Mouse (Mus musculus): ENCODE measurements at regions not wholly inside any gene's neighbourhood (a gene's known extent, or its start where the extent isn't known, plus 50 kb on each side); places are given as distances from the start of the nearest gene placed in this dataset.

DNA sequence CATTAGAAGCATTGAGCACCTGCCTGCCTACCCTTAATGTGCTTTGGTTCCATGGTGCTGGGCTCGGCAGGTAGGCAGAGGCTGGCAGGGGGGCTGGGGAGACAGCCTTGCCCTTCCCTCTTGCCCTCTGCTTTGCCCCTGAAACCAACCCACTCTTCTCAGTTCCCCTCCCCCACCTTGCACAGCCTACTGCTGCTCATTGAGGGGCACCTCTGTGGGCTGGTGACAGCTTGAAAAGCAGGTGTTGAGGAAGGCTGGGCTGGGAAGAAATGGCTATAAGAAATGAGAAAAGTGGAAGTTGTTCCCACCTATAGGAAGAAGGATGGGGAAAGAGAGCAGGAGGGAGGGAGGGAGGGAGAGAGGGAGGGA lies 167.7 kb upstream of the Sdk2 start:
- no peaks in the 10 kb centered on the region for H3K9me3 ChIP-seq (ENCODE audit: control insufficient read depth, low read length)
- H3K4me3 ChIP-seq (replicated peaks; ENCODE audit: low read length), result no peak overlapping the region
- peak overlapping the region; percentile 25 for H3K27ac ChIP-seq (ENCODE audit: low read length)
- H3K9ac ChIP-seq (replicated peaks; ENCODE audit: low read depth, low read length), result no peak overlapping the region
- peaks cover 26% of the 10 kb centered on the region for H3K4me1 ChIP-seq (replicated peaks; ENCODE audit: control insufficient read depth, insufficient read depth, low read length)
- 16% methylated on average over 1 of the region's 1 CpGs for WGBS
- peak; percentile 30; the same call in 1 of the 2 replicates for ATAC-seq
- no peaks in the 10 kb centered on the region for H3K36me3 ChIP-seq (ENCODE audit: control insufficient read depth, insufficient read depth)
- peak overlapping the region; percentile 27 for H3K4me2 ChIP-seq (ENCODE audit: low read length)
- no peaks in the 10 kb centered on the region for H3K27me3 ChIP-seq (replicated peaks; ENCODE audit: control insufficient read depth, insufficient read depth, low read length)

DNA sequence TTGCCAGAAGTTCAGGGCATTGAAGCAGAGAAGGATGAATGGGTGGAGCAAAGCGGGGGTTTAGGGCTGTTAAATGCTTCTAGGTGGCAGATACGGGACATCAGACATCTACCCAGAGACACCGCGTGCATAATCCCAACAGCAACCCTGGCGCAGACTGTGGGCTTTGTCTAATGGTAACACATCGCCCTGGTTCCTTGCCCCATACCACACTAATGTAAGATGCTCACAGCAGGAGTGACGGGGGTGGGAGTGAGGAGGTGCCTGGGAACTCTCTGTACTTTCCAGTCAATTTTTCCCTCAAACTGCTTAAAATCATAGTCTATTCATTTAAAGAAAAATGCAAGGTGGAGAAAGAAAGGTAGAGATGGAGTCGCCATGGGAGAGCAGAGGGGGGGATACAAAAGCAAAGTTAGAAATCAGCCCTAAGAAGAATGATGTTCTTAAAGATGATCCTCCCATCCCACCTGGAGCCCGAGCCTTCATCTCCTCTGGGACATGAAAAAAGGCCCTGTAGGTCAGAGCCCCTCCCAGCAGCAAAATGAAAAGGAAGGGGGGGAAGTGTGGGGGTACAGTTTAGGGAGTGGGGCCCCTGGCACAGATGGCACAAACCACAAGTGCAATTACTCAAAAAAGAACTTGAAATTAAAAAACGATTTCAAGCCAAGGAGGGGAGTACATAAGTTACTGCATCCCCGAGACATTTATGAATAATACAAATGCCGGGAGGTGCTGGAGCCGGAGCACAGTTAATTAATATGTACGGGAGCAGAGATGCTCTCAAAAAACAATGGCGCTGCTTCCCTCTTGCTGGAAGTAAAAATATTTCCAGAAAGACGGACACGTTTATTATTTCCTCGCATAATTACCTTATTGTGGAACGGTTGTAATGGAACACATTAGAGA lies 167.0 kb upstream of the Sdk2 start:
- no peaks in the 10 kb centered on the region for H3K36me3 ChIP-seq (ENCODE audit: control insufficient read depth, insufficient read depth)
- peak overlapping the region; percentile 25 for H3K27ac ChIP-seq (ENCODE audit: low read length)
- no peaks in the 10 kb centered on the region for H3K9me3 ChIP-seq (ENCODE audit: control insufficient read depth, low read length)
- H3K4me1 ChIP-seq (replicated peaks; ENCODE audit: control insufficient read depth, insufficient read depth, low read length), result peaks cover 20% of the 10 kb centered on the region
- ATAC-seq, result peak; percentile 19; the same call in 1 of the 2 replicates
- H3K9ac ChIP-seq (replicated peaks; ENCODE audit: low read depth, low read length), result no peak overlapping the region
- H3K4me3 ChIP-seq (replicated peaks; ENCODE audit: low read length), result no peak overlapping the region
- H3K4me2 ChIP-seq (ENCODE audit: low read length), result peak overlapping the region; percentile 27
- 47% methylated on average over 19 of the region's 19 CpGs for WGBS
- no peaks in the 10 kb centered on the region for H3K27me3 ChIP-seq (replicated peaks; ENCODE audit: control insufficient read depth, insufficient read depth, low read length)

DNA sequence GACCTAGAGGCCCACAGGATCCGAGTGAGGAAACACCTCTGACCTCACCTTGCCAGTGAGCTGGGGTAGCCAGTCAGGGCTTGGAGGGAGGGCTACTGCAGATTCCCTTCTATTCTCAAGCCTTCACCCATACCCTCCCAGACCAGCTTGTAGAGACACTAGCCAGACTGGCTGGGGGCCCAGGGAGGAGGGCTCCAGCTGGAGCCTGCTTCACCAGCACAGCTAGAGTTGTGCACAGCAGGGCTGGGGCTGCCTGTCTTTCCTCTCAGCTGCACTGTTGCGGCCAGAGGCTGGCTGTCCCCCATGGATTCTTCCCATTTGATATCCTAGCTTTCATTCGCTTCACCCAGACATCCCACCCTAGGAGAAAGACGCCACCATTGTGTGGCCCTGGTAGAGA lies 165.0 kb upstream of the Sdk2 start:
- Histone ChIP-seq H3K27me3 (replicated peaks; ENCODE audit: control insufficient read depth, insufficient read depth, low read length) (no peaks in the 10 kb centered on the region), H3K4me3 (replicated peaks; ENCODE audit: low read length) (no peak overlapping the region), H3K9ac (replicated peaks; ENCODE audit: low read depth, low read length) (no peak overlapping the region), H3K27ac (ENCODE audit: low read length) (no peak overlapping the region), H3K4me2 (ENCODE audit: low read length) (no peak overlapping the region), H3K4me1 (replicated peaks; ENCODE audit: control insufficient read depth, insufficient read depth, low read length) (peaks cover 16% of the 10 kb centered on the region), H3K36me3 (ENCODE audit: control insufficient read depth, insufficient read depth) (no peaks in the 10 kb centered on the region), H3K9me3 (ENCODE audit: control insufficient read depth, low read length) (no peaks in the 10 kb centered on the region)
- ATAC-seq, result peak; percentile 33; the same call in 1 of the 2 replicates
- 70% methylated on average over 4 of the region's 4 CpGs for WGBS

DNA sequence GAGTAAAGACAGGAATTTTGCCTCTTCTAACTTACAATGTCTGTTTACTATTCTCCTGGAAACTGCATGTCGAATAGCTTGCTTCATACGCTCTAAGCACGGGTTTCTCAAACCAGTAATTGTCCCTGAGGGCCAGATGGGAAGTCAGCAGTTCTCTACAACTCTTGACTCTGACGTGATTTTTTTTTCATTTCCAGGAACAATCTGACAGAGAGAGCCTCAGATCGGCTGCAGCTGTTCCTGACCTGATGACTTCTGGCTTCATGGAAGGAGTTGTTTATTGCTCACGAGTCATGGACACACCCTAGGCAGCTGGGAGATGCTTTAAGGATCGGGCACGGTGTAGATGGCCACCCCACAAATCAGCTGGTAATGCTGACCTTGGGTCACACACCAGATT lies 162.9 kb upstream of the Sdk2 start:
- Histone ChIP-seq H3K36me3 (ENCODE audit: control insufficient read depth, insufficient read depth) (no peaks in the 10 kb centered on the region), H3K9ac (replicated peaks; ENCODE audit: low read depth, low read length) (no peak overlapping the region), H3K27ac (ENCODE audit: low read length) (no peak overlapping the region), H3K27me3 (replicated peaks; ENCODE audit: control insufficient read depth, insufficient read depth, low read length) (no peaks in the 10 kb centered on the region), H3K4me3 (replicated peaks; ENCODE audit: low read length) (no peak overlapping the region), H3K9me3 (ENCODE audit: control insufficient read depth, low read length) (no peaks in the 10 kb centered on the region), H3K4me1 (replicated peaks; ENCODE audit: control insufficient read depth, insufficient read depth, low read length) (peaks cover 16% of the 10 kb centered on the region), H3K4me2 (ENCODE audit: low read length) (no peak overlapping the region)
- ATAC-seq, result no peak
- WGBS, result 77% methylated on average over 8 of the region's 8 CpGs

DNA sequence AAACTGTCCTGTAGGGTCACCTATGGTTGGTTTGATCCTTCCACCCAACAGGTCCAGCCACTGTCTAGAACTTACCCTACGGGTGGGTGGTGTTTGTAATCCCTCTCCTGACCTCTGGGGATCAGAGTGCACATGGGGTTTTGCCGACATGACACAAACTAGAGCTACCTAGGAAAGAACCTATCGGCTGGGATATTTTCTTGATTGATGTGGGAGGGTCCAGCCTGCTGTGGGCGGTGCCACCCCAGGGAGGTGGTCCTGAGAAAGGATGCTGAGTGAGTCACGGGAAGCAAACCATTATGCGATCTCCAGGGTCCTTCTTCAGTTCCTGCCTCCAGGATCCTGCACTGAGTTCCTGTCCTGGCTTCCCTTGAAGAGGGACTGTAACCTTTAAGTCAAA lies 162.3 kb upstream of the Sdk2 start:
- H3K9ac ChIP-seq (replicated peaks; ENCODE audit: low read depth, low read length), result no peak overlapping the region
- no peaks in the 10 kb centered on the region for H3K9me3 ChIP-seq (ENCODE audit: control insufficient read depth, low read length)
- WGBS, result 88% methylated on average over 6 of the region's 6 CpGs
- H3K4me1 ChIP-seq (replicated peaks; ENCODE audit: control insufficient read depth, insufficient read depth, low read length), result peaks cover 10% of the 10 kb centered on the region
- no peak for ATAC-seq
- H3K4me3 ChIP-seq (replicated peaks; ENCODE audit: low read length), result no peak overlapping the region
- no peak overlapping the region for H3K4me2 ChIP-seq (ENCODE audit: low read length)
- H3K27me3 ChIP-seq (replicated peaks; ENCODE audit: control insufficient read depth, insufficient read depth, low read length), result no peaks in the 10 kb centered on the region
- no peaks in the 10 kb centered on the region for H3K36me3 ChIP-seq (ENCODE audit: control insufficient read depth, insufficient read depth)
- no peak overlapping the region for H3K27ac ChIP-seq (ENCODE audit: low read length)

DNA sequence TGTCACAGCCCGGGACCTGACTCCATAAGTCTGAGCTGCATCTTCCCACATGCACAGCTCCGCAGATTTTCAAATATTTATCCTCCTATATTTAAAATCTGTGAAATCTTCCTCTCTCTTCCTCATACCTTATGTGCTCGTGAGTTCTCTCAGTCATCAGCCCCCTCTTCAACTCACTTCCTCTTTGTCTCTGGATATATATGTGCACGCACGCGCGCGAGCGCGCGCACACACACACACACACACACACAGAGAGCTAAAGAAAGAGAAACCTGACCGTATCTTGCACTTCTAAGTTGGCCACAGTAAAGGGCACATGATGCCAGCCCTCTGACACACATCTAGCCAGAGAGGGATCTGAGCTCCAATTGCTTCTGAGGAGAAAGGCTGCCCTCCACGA lies 159.7 kb upstream of the Sdk2 start:
- no peak for ATAC-seq
- Histone ChIP-seq H3K4me3 (replicated peaks; ENCODE audit: low read length) (no peak overlapping the region), H3K27ac (ENCODE audit: low read length) (no peak overlapping the region), H3K9me3 (ENCODE audit: control insufficient read depth, low read length) (peaks cover 5% of the 10 kb centered on the region; the same call in 1 of the 2 replicates), H3K36me3 (ENCODE audit: control insufficient read depth, insufficient read depth) (no peaks in the 10 kb centered on the region), H3K4me2 (ENCODE audit: low read length) (no peak overlapping the region), H3K27me3 (replicated peaks; ENCODE audit: control insufficient read depth, insufficient read depth, low read length) (no peaks in the 10 kb centered on the region), H3K4me1 (replicated peaks; ENCODE audit: control insufficient read depth, insufficient read depth, low read length) (no peaks in the 10 kb centered on the region), H3K9ac (replicated peaks; ENCODE audit: low read depth, low read length) (no peak overlapping the region)
- 89% methylated on average over 13 of the region's 13 CpGs for WGBS

DNA sequence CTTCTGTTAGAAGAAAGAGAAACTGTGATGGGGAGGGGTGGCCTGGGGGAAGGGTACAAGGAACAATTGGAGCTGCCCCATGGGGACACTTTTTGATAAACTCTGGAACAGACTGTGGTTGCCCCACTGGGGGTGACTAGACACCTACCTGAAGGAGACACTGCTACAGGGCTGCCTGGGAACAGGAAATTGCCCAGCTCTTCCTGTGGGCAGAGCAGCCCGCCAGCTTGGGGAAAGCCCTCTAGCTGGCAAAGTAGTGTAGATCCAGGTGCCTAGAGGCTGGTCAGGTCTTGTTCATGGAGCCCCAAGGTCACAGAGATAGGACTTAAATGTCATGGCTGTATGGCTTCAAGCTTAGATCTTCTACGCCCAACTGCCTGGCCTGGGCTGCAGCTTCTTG lies 157.9 kb upstream of the Sdk2 start:
- no peak overlapping the region for H3K27ac ChIP-seq (ENCODE audit: low read length)
- H3K4me3 ChIP-seq (replicated peaks; ENCODE audit: low read length), result no peak overlapping the region
- H3K9ac ChIP-seq (replicated peaks; ENCODE audit: low read depth, low read length), result no peak overlapping the region
- WGBS, result 96% methylated on average over 2 of the region's 2 CpGs
- H3K27me3 ChIP-seq (replicated peaks; ENCODE audit: control insufficient read depth, insufficient read depth, low read length), result no peaks in the 10 kb centered on the region
- H3K9me3 ChIP-seq (ENCODE audit: control insufficient read depth, low read length), result peaks cover 5% of the 10 kb centered on the region; the same call in 1 of the 2 replicates
- no peaks in the 10 kb centered on the region for H3K4me1 ChIP-seq (replicated peaks; ENCODE audit: control insufficient read depth, insufficient read depth, low read length)
- no peak for ATAC-seq
- H3K36me3 ChIP-seq (ENCODE audit: control insufficient read depth, insufficient read depth), result no peaks in the 10 kb centered on the region
- no peak overlapping the region for H3K4me2 ChIP-seq (ENCODE audit: low read length)

DNA sequence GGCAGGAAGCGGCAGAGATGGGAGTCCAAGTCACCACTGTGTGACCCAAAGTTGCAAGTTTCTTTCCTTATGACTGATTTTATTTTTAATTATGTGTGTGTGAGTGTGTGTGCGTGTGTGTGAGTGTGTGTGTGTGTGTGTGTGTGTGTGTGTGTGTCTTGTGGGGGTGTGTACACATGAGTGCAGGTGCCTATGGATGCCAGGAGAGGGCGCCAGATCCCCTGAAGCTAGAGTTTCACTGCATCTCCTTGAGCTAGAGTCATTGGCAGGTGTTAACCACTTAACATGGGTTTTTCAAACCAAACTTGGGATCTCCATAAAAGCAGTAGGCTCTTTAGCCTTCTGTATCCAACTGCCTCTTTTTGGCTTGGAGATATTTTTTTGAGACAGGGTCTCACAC lies 156.2 kb upstream of the Sdk2 start:
- Histone ChIP-seq H3K27me3 (replicated peaks; ENCODE audit: control insufficient read depth, insufficient read depth, low read length) (no peaks in the 10 kb centered on the region), H3K9me3 (ENCODE audit: control insufficient read depth, low read length) (peaks cover 5% of the 10 kb centered on the region; the same call in 1 of the 2 replicates), H3K4me1 (replicated peaks; ENCODE audit: control insufficient read depth, insufficient read depth, low read length) (peaks cover 4% of the 10 kb centered on the region; the same call in 1 of the 2 replicates), H3K4me3 (replicated peaks; ENCODE audit: low read length) (no peak overlapping the region), H3K36me3 (ENCODE audit: control insufficient read depth, insufficient read depth) (no peaks in the 10 kb centered on the region), H3K27ac (ENCODE audit: low read length) (no peak overlapping the region), H3K4me2 (ENCODE audit: low read length) (no peak overlapping the region), H3K9ac (replicated peaks; ENCODE audit: low read depth, low read length) (no peak overlapping the region)
- 85% methylated on average over 3 of the region's 3 CpGs for WGBS
- ATAC-seq, result no peak

DNA sequence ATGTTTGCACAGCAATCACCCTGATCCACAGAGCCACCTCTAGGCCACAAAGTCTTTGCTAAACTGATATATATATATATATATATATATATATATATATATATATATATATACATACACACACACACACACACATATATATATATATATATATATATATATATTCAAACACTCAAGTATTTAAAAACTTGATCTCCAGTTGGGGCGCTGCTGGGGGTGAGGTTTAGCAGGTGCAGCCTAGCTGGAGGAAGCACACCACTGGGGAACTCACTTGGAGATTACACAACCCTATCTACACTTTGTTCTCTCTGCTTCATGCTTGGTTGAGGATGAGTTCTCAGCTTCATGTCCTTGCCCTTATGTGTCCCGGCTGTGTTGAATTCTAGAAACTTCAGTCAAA lies 153.6 kb upstream of the Sdk2 start:
- peaks cover 17% of the 10 kb centered on the region for H3K4me1 ChIP-seq (replicated peaks; ENCODE audit: control insufficient read depth, insufficient read depth, low read length)
- no peak overlapping the region for H3K9ac ChIP-seq (replicated peaks; ENCODE audit: low read depth, low read length)
- H3K27ac ChIP-seq (ENCODE audit: low read length), result no peak overlapping the region
- H3K4me2 ChIP-seq (ENCODE audit: low read length), result no peak overlapping the region
- H3K36me3 ChIP-seq (ENCODE audit: control insufficient read depth, insufficient read depth), result no peaks in the 10 kb centered on the region
- no peak overlapping the region for H3K4me3 ChIP-seq (replicated peaks; ENCODE audit: low read length)
- WGBS, result 94% methylated on average over 2 of the region's 2 CpGs
- H3K27me3 ChIP-seq (replicated peaks; ENCODE audit: control insufficient read depth, insufficient read depth, low read length), result no peaks in the 10 kb centered on the region
- ATAC-seq, result no peak
- peaks cover 5% of the 10 kb centered on the region; the same call in 1 of the 2 replicates for H3K9me3 ChIP-seq (ENCODE audit: control insufficient read depth, low read length)
